Mouse (Mus musculus): ENCODE measurements at regions not wholly inside any gene's neighbourhood (a gene's known extent, or its start where the extent isn't known, plus 50 kb on each side); places are given as distances from the start of the nearest gene placed in this dataset.

DNA sequence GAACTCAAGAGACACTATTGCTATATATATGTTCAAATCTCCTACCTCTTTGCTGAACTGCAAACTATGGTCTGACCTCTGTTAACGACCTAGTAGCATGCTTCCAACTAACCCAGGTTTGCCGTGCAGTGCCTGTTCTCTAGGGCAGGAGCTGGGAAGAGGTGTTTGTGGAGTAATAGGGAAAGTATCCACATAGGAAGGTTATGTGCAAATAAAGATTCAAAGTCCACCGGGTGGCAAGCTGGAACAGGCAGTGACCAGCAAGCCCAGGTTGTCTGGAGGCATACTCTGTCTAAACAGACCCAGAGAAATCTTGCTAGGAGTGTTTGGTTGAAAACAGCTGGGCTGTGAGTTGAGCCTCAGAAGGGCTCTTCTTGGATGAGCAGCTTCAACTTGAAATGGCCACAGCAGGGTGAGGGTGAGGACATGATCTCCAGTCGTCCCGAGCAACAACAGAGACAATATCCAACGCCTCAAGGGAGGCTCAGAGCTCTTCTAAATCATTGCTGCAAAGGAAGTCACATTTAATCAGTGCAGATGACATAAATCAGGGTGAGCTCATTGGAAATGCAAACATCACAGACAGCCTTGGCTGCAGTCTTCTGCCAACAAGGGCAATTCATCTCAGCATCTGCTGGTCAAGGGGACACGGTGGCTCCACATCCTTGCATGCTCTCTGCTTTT, 846.7 kb downstream of the Synb start:
- no peak for DNase-seq (ENCODE audit: low read depth, low spot score)

- no peak for DNase-seq (ENCODE audit: low read depth, low spot score)
Measured at GRCm38 (mm10) chr14:68433326-68433725, 860.8 kb downstream of the Synb start.

GRCm38 (mm10) chr14:68432111-68432510, 862.0 kb downstream of the Synb start:
- DNase-seq (ENCODE audit: low read depth, low spot score), result no peak

GRCm38 (mm10) chr14:68427235-68427634, 866.9 kb downstream of the Synb start:
- DNase-seq (ENCODE audit: low read depth, low spot score), result no peak

DNA sequence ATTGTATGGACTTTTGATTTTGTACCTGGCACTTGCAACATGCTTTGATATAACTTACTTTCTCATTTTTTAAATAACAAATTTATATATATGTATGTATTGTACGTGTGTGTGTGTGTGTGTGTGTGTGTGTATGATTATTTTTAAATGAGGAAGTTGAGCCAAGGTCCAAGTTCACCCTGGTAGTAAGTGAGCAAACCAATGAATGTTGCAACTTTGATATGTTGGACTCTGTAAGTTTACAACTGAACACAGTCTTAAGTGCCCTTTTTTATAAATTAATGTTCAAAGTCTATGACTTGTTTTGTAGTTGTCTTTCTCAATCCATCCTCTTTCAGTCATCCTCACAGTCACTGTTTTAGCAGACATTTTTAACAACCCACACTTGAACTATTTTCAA, 901.7 kb downstream of the Synb start:
- DNase-seq (ENCODE audit: low read depth, low spot score), result no peak

DNA sequence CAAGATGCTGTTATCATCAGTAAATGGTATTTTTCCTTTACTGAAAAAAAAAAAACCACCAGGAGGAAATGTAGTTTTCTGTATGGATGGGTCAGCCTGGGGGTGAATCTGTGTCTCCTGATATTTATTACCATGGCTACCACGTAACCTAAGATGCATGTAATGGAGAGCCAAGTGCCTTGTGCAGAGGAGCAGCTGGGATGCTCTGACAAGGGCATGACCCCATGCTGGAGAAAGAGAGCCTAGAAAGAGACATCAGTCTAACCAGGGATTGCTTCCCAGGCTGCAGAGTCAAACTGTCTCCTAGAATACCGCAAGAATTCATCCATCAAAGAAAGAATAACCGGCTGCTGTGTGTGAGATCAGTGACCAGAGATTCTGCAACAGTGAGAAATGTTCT, 902.2 kb downstream of the Synb start:
- DNase-seq (ENCODE audit: low read depth, low spot score), result no peak

DNA sequence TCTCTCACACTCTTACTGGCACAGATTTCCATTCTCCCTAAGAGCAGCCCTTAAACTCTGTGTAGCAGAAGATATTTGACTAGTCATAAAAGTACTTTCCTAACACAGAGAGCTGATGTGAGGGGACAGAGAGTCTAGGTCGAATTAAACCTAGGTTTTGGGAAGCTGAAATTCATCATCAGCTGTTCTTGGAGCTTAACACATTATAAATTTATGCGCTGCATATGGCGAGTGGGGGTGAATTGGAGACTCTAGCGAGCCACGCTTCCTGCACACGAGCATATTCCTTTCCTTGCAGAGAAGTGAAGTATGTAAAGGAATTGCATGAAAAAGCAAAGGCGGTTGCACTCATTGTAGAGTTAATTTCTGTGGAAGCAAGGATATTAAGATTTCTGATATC, 912.4 kb downstream of the Synb start:
- DNase-seq (ENCODE audit: low read depth, low spot score), result no peak

DNA sequence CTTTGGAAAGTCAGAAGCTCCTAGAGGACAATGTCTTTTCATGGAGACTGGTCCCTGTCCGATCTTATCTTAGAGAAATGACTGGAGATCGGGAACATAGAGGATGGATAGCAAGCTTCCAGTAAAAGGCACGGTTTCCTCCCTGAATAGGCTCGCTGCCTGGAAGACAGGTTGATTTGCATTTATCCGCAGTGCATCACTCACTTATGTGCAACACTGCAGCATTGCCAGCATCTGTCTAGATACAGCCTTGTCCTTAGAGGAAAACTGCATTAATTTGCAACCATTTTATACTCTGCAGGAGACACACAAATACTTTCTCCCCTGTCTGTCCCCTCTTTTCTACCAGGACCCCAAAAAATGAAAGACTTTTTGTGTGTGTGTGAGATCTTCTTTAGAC, 926.4 kb downstream of the Synb start:
- no peak for DNase-seq (ENCODE audit: low read depth, low spot score)

GRCm38 (mm10) chr14:68363892-68364291, 930.2 kb downstream of the Synb start:
- no peak for DNase-seq (ENCODE audit: low read depth, low spot score)

DNA sequence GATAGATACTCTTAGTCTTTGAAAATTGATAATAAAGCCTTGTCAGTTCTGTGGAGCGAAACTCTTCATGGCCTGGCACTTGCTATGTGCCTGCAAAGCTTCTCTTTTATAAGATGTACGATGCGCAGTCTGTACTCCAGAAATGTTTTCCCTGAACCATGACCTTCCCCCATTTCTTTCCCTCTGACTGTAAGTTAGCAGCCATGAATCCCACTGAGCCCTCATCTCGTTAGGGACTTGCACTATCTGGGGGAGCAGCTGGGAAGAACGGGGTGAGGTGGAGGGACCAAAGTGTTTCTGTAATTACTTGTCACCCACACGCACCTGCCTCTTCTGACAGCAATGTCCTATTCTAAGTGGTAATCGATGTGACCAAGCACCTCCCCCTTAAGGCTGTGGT, 932.1 kb downstream of the Synb start:
- no peak for DNase-seq (ENCODE audit: low read depth, low spot score)

GRCm38 (mm10) chr14:68361481-68361880, 932.6 kb downstream of the Synb start:
- DNase-seq (ENCODE audit: low read depth, low spot score), result no peak

DNA sequence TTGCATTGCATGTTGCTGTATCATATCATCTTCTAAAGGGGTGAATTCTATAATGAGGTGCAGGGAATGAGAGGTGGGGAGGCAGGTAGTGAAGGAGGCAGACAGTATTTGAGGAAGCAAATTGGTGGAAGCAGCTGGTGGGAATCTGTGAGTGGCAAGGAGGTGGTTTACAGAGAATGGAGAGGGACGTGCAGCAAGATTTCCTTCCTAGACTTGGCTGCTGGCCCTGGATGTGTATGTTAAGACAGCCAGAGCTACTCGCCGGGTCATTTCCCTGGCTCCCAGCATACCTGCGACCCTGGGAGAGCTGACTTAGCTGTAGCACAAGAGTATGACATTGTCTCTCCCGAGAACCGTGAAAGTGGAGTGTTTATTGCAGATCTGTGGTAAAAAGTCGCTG, 937.7 kb downstream of the Synb start:
- DNase-seq (ENCODE audit: low read depth, low spot score), result no peak

DNA sequence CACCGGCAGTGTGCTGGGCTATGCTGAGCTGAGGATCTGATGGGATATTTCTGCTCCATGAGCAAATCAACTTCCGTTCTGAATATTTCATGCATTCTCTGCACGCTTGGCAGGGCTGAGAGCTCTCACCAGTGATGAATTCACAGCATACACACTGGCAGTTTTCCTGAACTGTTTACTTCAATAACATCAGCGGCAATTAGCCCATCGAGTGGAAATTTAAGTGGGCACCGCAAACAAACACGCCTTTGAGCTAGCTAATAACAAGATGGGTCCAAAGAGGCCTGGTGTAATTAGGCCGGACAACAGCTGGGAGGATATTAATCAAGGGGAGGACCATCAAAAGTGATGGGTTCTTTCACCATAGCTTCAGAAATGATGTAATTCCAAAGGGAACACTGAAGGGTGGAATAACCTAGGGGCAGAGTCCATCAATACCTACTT, 938.6 kb downstream of the Synb start:
- DNase-seq (ENCODE audit: low read depth, low spot score), result no peak

GRCm38 (mm10) chr14:68345527-68345926, 948.6 kb downstream of the Synb start:
- no peak for DNase-seq (ENCODE audit: low read depth, low spot score)

- DNase-seq (ENCODE audit: low read depth, low spot score), result no peak
Measured at GRCm38 (mm10) chr14:68344715-68345114, 949.4 kb downstream of the Synb start.

DNA sequence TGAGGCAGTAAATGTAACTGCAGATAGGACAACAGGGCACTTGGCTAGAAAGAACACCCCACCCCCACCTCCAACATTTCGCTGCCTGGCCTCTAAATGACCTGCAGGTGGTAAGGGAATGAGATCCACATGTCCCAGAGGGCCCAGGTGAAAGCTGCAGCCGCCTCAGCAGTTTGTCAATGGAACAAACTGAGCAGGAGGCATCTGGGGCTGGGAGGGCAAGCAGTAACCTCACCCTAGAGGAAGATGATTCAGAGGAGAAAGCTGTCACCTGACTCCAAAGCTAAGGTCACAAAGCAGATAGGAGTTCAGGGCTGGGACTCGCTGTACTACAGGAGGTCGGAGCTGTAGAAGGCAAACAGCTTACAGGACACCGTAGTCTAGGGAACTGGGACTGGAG, 955.7 kb downstream of the Synb start:
- DNase-seq (ENCODE audit: low read depth, low spot score), result no peak

- no peak for DNase-seq (ENCODE audit: low read depth, low spot score)
Measured at GRCm38 (mm10) chr14:68325061-68325460, 969.0 kb downstream of the Synb start.

GRCm38 (mm10) chr14:68323008-68323407, 971.1 kb downstream of the Synb start:
- no peak for DNase-seq (ENCODE audit: low read depth, low spot score)

DNA sequence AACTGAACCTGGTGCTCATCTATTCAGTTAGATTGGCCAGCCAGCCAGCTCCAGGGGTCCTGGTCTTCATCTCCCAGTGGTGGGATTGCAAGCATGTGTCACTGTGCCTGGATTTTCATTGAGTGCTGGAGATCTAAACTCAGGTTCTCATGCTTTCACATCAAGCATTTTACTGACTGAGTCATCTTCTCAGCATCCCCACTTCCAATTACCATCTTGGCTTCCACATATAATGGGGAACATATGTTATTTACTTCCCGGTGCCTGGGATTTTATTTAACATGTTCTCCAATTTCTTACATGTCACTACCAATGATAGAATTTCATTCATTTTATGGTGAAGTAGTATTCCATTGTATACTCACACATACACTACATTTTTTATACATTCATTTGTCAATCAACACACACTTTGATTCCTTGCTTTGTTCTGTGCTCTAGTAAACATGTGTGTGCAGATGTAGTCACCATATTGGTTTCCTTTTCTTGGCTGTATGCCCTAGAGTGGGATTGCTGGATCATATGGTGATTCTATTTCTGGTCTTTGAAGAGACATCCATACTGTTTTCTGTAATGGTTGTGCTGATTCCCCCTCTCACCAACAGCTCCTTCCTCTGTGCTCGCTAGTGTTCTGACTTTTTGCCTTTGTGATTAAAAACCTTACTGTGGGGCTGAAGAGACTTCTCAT, 986.0 kb downstream of the Synb start:
- no peak for DNase-seq (ENCODE audit: low read depth, low spot score)

DNA sequence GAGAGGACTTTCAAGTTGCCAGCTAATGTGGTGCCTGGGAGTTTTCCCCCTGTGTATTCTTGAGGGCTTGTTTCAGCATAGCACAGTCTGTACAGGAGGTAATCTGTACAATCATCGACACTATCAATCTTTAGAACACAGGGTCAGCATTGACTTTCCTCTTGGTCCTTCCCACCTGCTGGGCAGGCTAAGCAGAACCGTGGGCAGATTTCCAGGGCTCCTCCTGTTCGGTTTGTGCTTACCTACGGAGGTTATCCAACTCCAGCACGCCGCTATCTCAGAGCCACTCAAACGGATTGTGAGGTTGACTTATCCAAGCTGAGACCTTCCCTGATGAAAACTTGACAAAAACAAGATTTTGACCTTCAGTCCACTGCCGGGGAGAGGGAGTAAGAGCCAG, 988.9 kb downstream of the Synb start:
- DNase-seq (ENCODE audit: low read depth, low spot score), result no peak

GRCm38 (mm10) chr14:68301710-68302109, 992.4 kb downstream of the Synb start:
- no peak for DNase-seq (ENCODE audit: low read depth, low spot score)

DNA sequence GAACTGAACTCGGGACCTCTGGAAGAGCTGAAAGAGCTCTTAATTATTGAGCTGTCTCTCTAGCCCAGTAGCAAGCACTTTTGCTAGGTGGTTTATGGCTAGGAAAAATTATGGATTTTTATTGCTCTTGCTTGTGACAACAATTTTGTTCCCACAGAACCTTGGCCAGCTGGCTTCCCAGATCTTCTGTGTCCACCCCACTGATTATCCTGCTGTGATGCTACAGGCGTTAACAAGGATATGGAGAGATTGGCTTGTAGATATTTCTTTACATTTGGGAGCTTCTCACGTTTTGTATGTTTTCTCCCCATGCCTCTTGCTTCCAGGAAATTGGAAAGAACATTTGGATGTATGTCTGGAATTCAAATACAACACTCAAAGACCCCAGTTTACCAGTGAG, 1008.6 kb downstream of the Synb start:
- DNase-seq (ENCODE audit: low read depth, low spot score), result no peak

GRCm38 (mm10) chr14:68261436-68261835, 1032.7 kb downstream of the Synb start:
- DNase-seq (ENCODE audit: low read depth, low spot score), result no peak

DNA sequence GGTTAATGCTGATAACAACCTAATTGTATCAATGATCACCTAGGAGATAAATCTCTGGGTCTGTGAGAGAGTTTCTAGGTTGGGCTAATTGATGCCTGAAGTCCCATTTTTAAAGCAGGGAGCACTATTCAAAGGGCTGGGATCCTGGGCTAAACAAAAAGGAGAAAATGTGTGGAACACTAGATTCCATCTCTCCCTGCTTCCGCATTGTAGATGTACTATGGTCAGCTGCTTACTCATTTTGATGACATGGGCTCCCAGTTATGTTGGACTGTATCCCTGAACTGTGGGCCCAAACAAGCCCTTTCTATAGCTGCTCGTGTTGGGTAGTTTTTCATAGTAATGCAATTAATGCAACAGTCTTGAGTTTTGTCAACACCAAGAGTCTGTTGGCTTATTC, 1047.1 kb downstream of the Synb start:
- DNase-seq (ENCODE audit: low read depth, low spot score), result no peak

Data from R1 (cell line).